Mouse (Mus musculus) C2C12 (cell line): Measurements from ENCODE around the gene Camkk2. TPM values are rescaled to one million over a fixed set of nuclear protein-coding genes. Genes with fewer than 3 reads are reported as not detected.

Experiments used
- H3K27me3 ChIP-seq: one replicate; pipeline ENCODE4 v1.6.1; 2011; ENCODE audit not compliant: control insufficient read depth, insufficient read depth, insufficient read length
- H3K36me3 ChIP-seq: one replicate; pipeline ENCODE4 v1.6.1; 2011; ENCODE audit not compliant: control insufficient read depth, insufficient read depth
- H3K4me3 ChIP-seq: one replicate; pipeline ENCODE4 v1.5.1; 2011; ENCODE audit warnings: mild to moderate bottlenecking, control low read depth; ENCODE audit not compliant: poor library complexity, insufficient read depth, severe bottlenecking
- H3K79me2 ChIP-seq: one replicate; pipeline ENCODE4 v1.6.1; 2011; ENCODE audit not compliant: control insufficient read depth, insufficient read depth
- H3K79me3 ChIP-seq: one replicate; pipeline ENCODE4 v1.6.1; 2011; ENCODE audit warnings: low read depth, control low read depth
- H3ac ChIP-seq: one replicate; pipeline ENCODE3; 2011; ENCODE audit warnings: low read depth; ENCODE audit not compliant: control insufficient read depth, insufficient read length
- CEBPB ChIP-seq: IDR thresholded peaks from one replicate; pipeline ENCODE4 v1.6.1; 2011; ENCODE audit warnings: low read depth, mild to moderate bottlenecking, control low read depth, moderate library complexity
- CTCF ChIP-seq: IDR thresholded peaks from one replicate; pipeline ENCODE4 v1.5.1; 2011; ENCODE audit not compliant: control insufficient read depth, insufficient read depth, insufficient read length
- FOSL1 ChIP-seq: IDR thresholded peaks from one replicate; pipeline ENCODE4 v1.8.0; 2011; ENCODE audit warnings: mild to moderate bottlenecking, low read length; ENCODE audit not compliant: poor library complexity, insufficient read depth, severe bottlenecking
- MAX ChIP-seq: IDR thresholded peaks from one replicate; pipeline ENCODE4 v1.6.1; 2011; ENCODE audit warnings: mild to moderate bottlenecking, control low read depth
- MYOD1 ChIP-seq: IDR thresholded peaks from one replicate; pipeline ENCODE4 v1.6.1; 2011; ENCODE audit warnings: low read depth; ENCODE audit not compliant: control insufficient read depth, insufficient read length
- MYOG ChIP-seq: IDR thresholded peaks from one replicate; pipeline ENCODE4 v1.6.1; 2011; ENCODE audit not compliant: control insufficient read depth, insufficient read length; ENCODE audit errors: extremely low read depth
- USF1 ChIP-seq: IDR thresholded peaks from one replicate; pipeline ENCODE4 v1.6.1; 2011; ENCODE audit warnings: low read depth, mild to moderate bottlenecking, control low read depth, moderate library complexity
- polyA plus RNA-seq: library from polyadenylated mRNA; unstranded; fragments of >200 nt; fragmentation: generic; extraction: Trizol; gene quantifications from one replicate; pipeline ENCODE4 v1.2.1, GENCODE M21; 2012; ENCODE audit warnings: missing spikeins

Camkk2 gene
- polyA plus RNA-seq, 1 experiment = 15.4 TPM

- Histone ChIP-seq H3K27me3 (no peaks in the 10 kb centered on the region), H3K36me3 (peaks cover 8% of the 10 kb centered on the region), H3K79me3 (no peaks in the 10 kb centered on the region), H3K79me2 (no peaks in the 10 kb centered on the region), H3ac (no peak overlapping the region), H3K4me3 (no peak overlapping the region)
- TF ChIP-seq USF1 (no peak), FOSL1 (no peak), MYOD1 (no peak), CTCF (no peak), MYOG (no peak), MAX (no peak), CEBPB (no peak)
Measured at GRCm38 (mm10) chr5:122735853-122736252, 43.4 kb downstream of the Camkk2 start.

DNA sequence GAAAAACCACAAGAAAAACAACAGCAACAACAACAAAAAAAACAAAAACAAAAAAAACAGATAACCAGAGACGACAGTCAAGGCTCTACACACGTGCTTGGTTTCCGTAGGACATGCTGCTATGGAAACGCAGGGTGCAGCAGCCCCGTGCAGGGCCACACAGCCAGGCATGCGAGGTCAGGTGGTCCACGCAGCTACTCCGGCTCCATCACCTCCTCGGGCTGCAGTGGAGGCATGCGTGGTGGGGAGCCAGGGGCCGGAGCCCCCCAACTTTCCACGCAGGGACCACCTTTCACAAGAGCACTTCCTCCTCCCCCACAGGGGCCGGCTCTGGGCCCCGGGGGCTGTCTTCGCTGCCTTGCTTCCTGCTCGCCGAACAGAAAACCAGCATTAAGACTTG, 45.3 kb downstream of the Camkk2 start:
- H3K36me3 ChIP-seq = peaks cover 11% of the 10 kb centered on the region
- no peak overlapping the region for H3K4me3 ChIP-seq
- H3K79me3 ChIP-seq = no peaks in the 10 kb centered on the region
- no peak overlapping the region for H3ac ChIP-seq
- H3K79me2 ChIP-seq = no peaks in the 10 kb centered on the region
- TF ChIP-seq FOSL1 = no peak
- TF ChIP-seq CTCF = no peak
- TF ChIP-seq CEBPB = no peak
- no peak for TF ChIP-seq MYOG
- TF ChIP-seq MAX = no peak
- TF ChIP-seq MYOD1 = no peak
- TF ChIP-seq USF1 = no peak
- no peaks in the 10 kb centered on the region for H3K27me3 ChIP-seq

GRCm38 (mm10) chr5:122731991-122732673, 47.1 kb downstream of the Camkk2 start:
- H3K4me3 ChIP-seq = no peak overlapping the region
- TF ChIP-seq FOSL1 = no peak
- TF ChIP-seq MYOG = no peak
- TF ChIP-seq CEBPB = no peak
- no peak for TF ChIP-seq USF1
- no peak overlapping the region for H3ac ChIP-seq
- no peaks in the 10 kb centered on the region for H3K79me3 ChIP-seq
- H3K79me2 ChIP-seq = no peaks in the 10 kb centered on the region
- peaks cover 6% of the 10 kb centered on the region for H3K36me3 ChIP-seq
- H3K27me3 ChIP-seq = no peaks in the 10 kb centered on the region

- H3K36me3 ChIP-seq = peaks cover 6% of the 10 kb centered on the region
- H3K79me3 ChIP-seq = no peaks in the 10 kb centered on the region
- no peak overlapping the region for H3ac ChIP-seq
- no peak overlapping the region for H3K4me3 ChIP-seq
- TF ChIP-seq MAX (no peak), CTCF (peak; percentile 79)
- H3K79me2 ChIP-seq = no peaks in the 10 kb centered on the region
- H3K27me3 ChIP-seq = no peaks in the 10 kb centered on the region
Measured at GRCm38 (mm10) chr5:122731321-122731720, 47.9 kb downstream of the Camkk2 start.

- Histone ChIP-seq H3K36me3 (peaks cover 6% of the 10 kb centered on the region), H3K27me3 (no peaks in the 10 kb centered on the region), H3ac (no peak overlapping the region), H3K79me3 (no peaks in the 10 kb centered on the region), H3K4me3 (no peak overlapping the region), H3K79me2 (no peaks in the 10 kb centered on the region)
- TF ChIP-seq USF1 (no peak), MAX (no peak), CTCF (no peak), FOSL1 (no peak), MYOG (no peak), MYOD1 (no peak), CEBPB (no peak)
Measured at GRCm38 (mm10) chr5:122730776-122731175, 48.4 kb downstream of the Camkk2 start.

DNA sequence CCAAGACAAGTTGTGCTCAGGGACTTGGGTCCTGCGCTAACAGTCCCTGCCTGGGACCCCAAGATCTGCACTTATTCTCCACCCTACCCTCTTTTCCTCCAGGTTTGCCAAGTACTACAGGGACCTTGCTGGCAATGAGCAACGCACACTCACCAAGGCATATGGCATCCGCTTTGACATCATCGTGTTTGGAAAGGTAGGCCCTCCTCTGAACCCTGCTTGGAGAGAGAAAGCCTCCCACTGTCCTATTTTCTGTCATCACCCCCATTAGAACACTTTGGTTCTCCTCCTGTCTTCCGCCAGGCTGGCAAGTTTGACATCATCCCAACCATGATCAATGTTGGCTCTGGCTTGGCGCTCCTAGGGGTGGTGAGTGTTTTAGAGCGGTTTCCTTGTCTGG, 52.1 kb downstream of the Camkk2 start:
- TF ChIP-seq MYOD1 (no peak), CEBPB (no peak), FOSL1 (no peak), MAX (no peak), USF1 (no peak), CTCF (no peak), MYOG (no peak)
- peaks cover 3% of the 10 kb centered on the region for H3K36me3 ChIP-seq
- no peak overlapping the region for H3K4me3 ChIP-seq
- H3K79me3 ChIP-seq = no peaks in the 10 kb centered on the region
- no peak overlapping the region for H3ac ChIP-seq
- H3K79me2 ChIP-seq = no peaks in the 10 kb centered on the region
- H3K27me3 ChIP-seq = no peaks in the 10 kb centered on the region
